Comparison of ENCODE assay signal across 10 mouse cellular contexts in the genomic region with DNA sequence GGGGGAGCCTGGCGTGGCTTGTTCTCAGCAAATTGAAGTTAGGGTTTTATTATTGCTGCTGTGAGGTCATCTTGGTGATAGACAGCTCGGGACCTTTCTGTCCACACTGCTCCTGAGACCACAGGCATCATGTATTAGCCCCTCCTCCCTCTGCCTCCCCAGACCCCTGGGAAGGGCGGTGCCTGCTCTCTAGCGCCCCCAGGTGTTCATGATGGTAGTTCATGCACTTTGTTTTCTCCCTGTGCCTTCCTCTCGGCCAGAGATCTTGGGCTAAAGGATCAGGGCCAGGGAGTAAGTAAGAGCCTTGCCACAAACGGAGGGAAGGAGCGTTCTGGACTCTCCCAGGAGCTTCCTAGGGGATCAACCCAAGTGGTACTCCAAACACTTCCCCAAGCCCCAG. TPM values are rescaled to one million over a fixed set of nuclear protein-coding genes. Genes with fewer than 3 reads are reported as not detected.
DNase-seq lines count a peak whose midpoint lies in the region; ATAC-seq and TF ChIP-seq lines count a peak whose summit lies in the region.
"Had no signal": no experiment of that assay in that cellular context is flagged by ENCODE, and none has a peak within 500 bp of the region (broad histone marks: within the 10 kb centered on the region; RNA-seq: fewer than 3 reads in every experiment).

No protein-coding gene starts in this region.

- no peaks in the 10 kb centered on the region for H3K9me3 ChIP-seq in hindbrain, postnatal 0 days (ENCODE audit: low read length)
- H3K9me3 ChIP-seq in hindbrain, embryonic 13.5 days, result no peaks in the 10 kb centered on the region

- H3K9ac ChIP-seq in hindbrain, postnatal 0 days (replicated peaks; ENCODE audit: low read length), result no peak overlapping the region
- H3K9ac ChIP-seq in hindbrain, embryonic 13.5 days, result no peak overlapping the region

- no peak overlapping the region for H3K27ac ChIP-seq in hindbrain, postnatal 0 days
- H3K27ac ChIP-seq in hindbrain, embryonic 13.5 days, result no peak overlapping the region

- ATAC-seq in hindbrain, postnatal 0 days, result no peak
- no peak for ATAC-seq in hindbrain, embryonic 13.5 days (ENCODE audit: low FRiP score)
- no peak for ATAC-seq in megakaryocyte, adult 5-6 weeks (ENCODE audit: poor library complexity, severe bottlenecking)

- H3K4me3 ChIP-seq in hindbrain, postnatal 0 days (ENCODE audit: low read length), result no peak overlapping the region
- H3K4me3 ChIP-seq in hindbrain, embryonic 13.5 days, result no peak overlapping the region
- H3K4me3 ChIP-seq in C2C12 (ENCODE audit: insufficient read depth, poor library complexity, severe bottlenecking), result no peak overlapping the region
- H3K4me3 ChIP-seq: myocyte had no signal

- 48% methylated on average over 7 of the region's 7 CpGs for WGBS in hindbrain, postnatal 0 days
- WGBS in hindbrain, embryonic 13.5 days, result 50% methylated on average over 7 of the region's 7 CpGs

- peak; percentile 60 for TF ChIP-seq CTCF in hindbrain, postnatal 0 days (IDR thresholded peaks at IDR 0.05; ENCODE audit: low read depth)
- peak; percentile 14 for TF ChIP-seq CTCF in C2C12 (IDR thresholded peaks at IDR 0.05; ENCODE audit: control insufficient read depth, insufficient read depth, insufficient read length)

- no peaks in the 10 kb centered on the region for H3K27me3 ChIP-seq in hindbrain, postnatal 0 days (ENCODE audit: insufficient read depth, low read length)
- 0 out of 2 replicates have a peak, but pooled peaks cover 6% of the 10 kb centered on the region for H3K27me3 ChIP-seq in hindbrain, embryonic 13.5 days
- peaks cover 4% of the 10 kb centered on the region for H3K27me3 ChIP-seq in C2C12 (ENCODE audit: control insufficient read depth, insufficient read depth, insufficient read length)

- no peak overlapping the region for H3K4me2 ChIP-seq in hindbrain, postnatal 0 days (ENCODE audit: low read depth, low read length)
- no peak overlapping the region for H3K4me2 ChIP-seq in hindbrain, embryonic 13.5 days

- no peak for DNase-seq in hindbrain, postnatal 0 days (ENCODE audit: low spot score)
- peak; percentile 65 for DNase-seq in ZHBTc4 (ENCODE audit: low read depth, low spot score)
- peak; percentile 51 for DNase-seq in lung, postnatal 10 days
- no peak for DNase-seq in frontal cortex, postnatal 10 days (ENCODE audit: low spot score in 2 of 2)
- no peak for DNase-seq in layer of hippocampus, adult 8-10 months (ENCODE audit: low spot score in 2 of 2)

- H3K36me3 ChIP-seq in hindbrain, postnatal 0 days (ENCODE audit: insufficient read depth, low read length), result no peaks in the 10 kb centered on the region
- no peaks in the 10 kb centered on the region for H3K36me3 ChIP-seq in hindbrain, embryonic 13.5 days
- H3K36me3 ChIP-seq in C2C12 (ENCODE audit: control insufficient read depth, insufficient read depth), result no peaks in the 10 kb centered on the region

- no peaks in the 10 kb centered on the region for H3K79me2 ChIP-seq in C2C12 (ENCODE audit: control insufficient read depth, insufficient read depth)

- no peak overlapping the region for H3ac ChIP-seq in C2C12 (ENCODE audit: control insufficient read depth, insufficient read length, low read depth)

- H3K79me3 ChIP-seq in C2C12 (ENCODE audit: low read depth), result no peaks in the 10 kb centered on the region

- H3K4me1 ChIP-seq in hindbrain, postnatal 0 days (ENCODE audit: insufficient read depth, low read length), result no peaks in the 10 kb centered on the region
- peaks cover 3% of the 10 kb centered on the region; the same call in 1 of the 2 replicates for H3K4me1 ChIP-seq in hindbrain, embryonic 13.5 days (replicated peaks)

TF ChIP-seq in C2C12, 6 proteins besides CTCF, POLR2A, EP300 and RAD21:
- TF ChIP-seq MYOD1 (IDR thresholded peaks at IDR 0.05; ENCODE audit: control insufficient read depth, insufficient read length, low read depth) (no peak), MAX (IDR thresholded peaks at IDR 0.05) (no peak), FOSL1 (IDR thresholded peaks at IDR 0.05; ENCODE audit: insufficient read depth, low read length, poor library complexity, severe bottlenecking) (no peak), CEBPB (IDR thresholded peaks at IDR 0.05; ENCODE audit: low read depth) (no peak), MYOG (IDR thresholded peaks at IDR 0.05; ENCODE audit: control insufficient read depth, extremely low read depth, insufficient read length) (no peak), USF1 (IDR thresholded peaks at IDR 0.05; ENCODE audit: low read depth) (no peak)

RNA-seq across cellular contexts. Expression of a gene that starts 32.2 kb away (rescaled TPM):
- not detected in 2 replicates for total RNA-seq in hindbrain, postnatal 0 days (2014; rRNA removed)
- not detected in 2 replicates for polyA plus RNA-seq in hindbrain, postnatal 0 days (2015; fragmentation: Nextera tagmentation; extraction: Ambion mirVana)
- polyA plus RNA-seq in hindbrain, embryonic 13.5 days (2015; fragmentation: Nextera tagmentation; extraction: Ambion mirVana), result 0.09 TPM in 1 of 2 replicates, not detected in the other
- polyA plus RNA-seq in C2C12 (2012; fragmentation: generic; extraction: Trizol), result 0.07 TPM
- not detected for total RNA-seq in layer of hippocampus, adult 8-10 months (2022)
- not detected in 2 replicates for total RNA-seq in megakaryocyte, adult 5-6 weeks (2015)
- total RNA-seq in megakaryocyte, adult 5-6 weeks (2017), result not detected in 2 replicates
- total RNA-seq: hematopoietic stem cell, adult 5-6 weeks had no signal

Comparison
In these comparisons a context has a peak if more than half of its experiments do, and no peak if none do; other contexts are left out.
1. DNase-seq: peak in ZHBTc4 (single experiment) and lung, postnatal 10 days (single experiment); none in hindbrain, postnatal 0 days (single experiment), frontal cortex, postnatal 10 days (0 of 2) and layer of hippocampus, adult 8-10 months (0 of 2).